Mouse (Mus musculus): ENCODE results near the gene Tenm4. TPM values are rescaled to one million over a fixed set of nuclear protein-coding genes. Genes with fewer than 3 reads are reported as not detected.

Tenm4 gene
- polyA plus RNA-seq, 1 experiment from 2014 or later: 4.6 TPM

DNA sequence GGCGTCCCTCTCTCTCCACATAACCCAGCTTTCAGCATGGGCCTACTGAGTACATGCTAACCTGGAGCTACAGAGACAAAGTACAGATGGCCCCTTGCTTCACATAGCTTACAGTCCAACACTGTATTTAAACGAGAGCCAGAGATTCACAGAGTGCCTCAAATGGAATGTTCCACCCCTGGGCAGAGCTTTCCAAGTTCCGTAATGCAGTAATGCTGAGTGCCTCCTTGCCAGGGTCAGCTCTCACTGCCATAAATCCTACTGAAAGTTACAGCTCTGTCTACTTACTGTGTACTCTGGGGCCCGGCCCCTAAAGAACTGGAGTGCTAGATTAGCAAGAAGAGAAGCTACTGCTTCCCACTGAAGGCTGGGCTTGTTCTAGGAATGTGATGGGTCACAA is 23.6 kb upstream of the Tenm4 start:
- no peaks in the 10 kb centered on the region for H3K9me3 ChIP-seq (ENCODE audit: control insufficient read depth)
- WGBS: 50% methylated on average over 4 of the region's 4 CpGs
- H3K4me1 ChIP-seq (replicated peaks; ENCODE audit: control insufficient read depth, insufficient read depth, low read length): no peaks in the 10 kb centered on the region
- H3K9ac ChIP-seq (ENCODE audit: low read depth, low read length): no peak overlapping the region
- H3K4me2 ChIP-seq (replicated peaks; ENCODE audit: low read depth): no peak overlapping the region
- 0 out of 2 replicates have a peak, but pooled peaks have one; percentile 16 for ATAC-seq
- H3K4me3 ChIP-seq (ENCODE audit: low read depth, low read length): no peak overlapping the region
- no peak for TF ChIP-seq CTCF (IDR thresholded peaks at IDR 0.05; ENCODE audit: low read depth)
- no peaks in the 10 kb centered on the region for H3K36me3 ChIP-seq (ENCODE audit: control insufficient read depth, insufficient read depth)
- H3K27ac ChIP-seq (ENCODE audit: low read depth, low read length): no peak overlapping the region
- no peaks in the 10 kb centered on the region for H3K27me3 ChIP-seq (replicated peaks; ENCODE audit: control insufficient read depth, insufficient read depth, low read length)

GRCm38 (mm10) chr7:96148191-96148590 is 22.9 kb upstream of the Tenm4 start:
- H3K4me2 ChIP-seq (replicated peaks; ENCODE audit: low read depth): no peak overlapping the region
- ATAC-seq: no peak
- WGBS: 84% methylated on average over 4 of the region's 4 CpGs
- H3K9ac ChIP-seq (ENCODE audit: low read depth, low read length): no peak overlapping the region
- no peak overlapping the region for H3K4me3 ChIP-seq (ENCODE audit: low read depth, low read length)
- H3K9me3 ChIP-seq (ENCODE audit: control insufficient read depth): no peaks in the 10 kb centered on the region
- no peak for TF ChIP-seq CTCF (IDR thresholded peaks at IDR 0.05; ENCODE audit: low read depth)
- no peaks in the 10 kb centered on the region for H3K36me3 ChIP-seq (ENCODE audit: control insufficient read depth, insufficient read depth)
- no peaks in the 10 kb centered on the region for H3K27me3 ChIP-seq (replicated peaks; ENCODE audit: control insufficient read depth, insufficient read depth, low read length)
- H3K4me1 ChIP-seq (replicated peaks; ENCODE audit: control insufficient read depth, insufficient read depth, low read length): no peaks in the 10 kb centered on the region
- no peak overlapping the region for H3K27ac ChIP-seq (ENCODE audit: low read depth, low read length)

- H3K27ac ChIP-seq (ENCODE audit: low read depth, low read length): no peak overlapping the region
- no peak for ATAC-seq
- peak; percentile 72 for TF ChIP-seq CTCF (IDR thresholded peaks at IDR 0.05; ENCODE audit: low read depth)
- WGBS: 50% methylated on average over 3 of the region's 3 CpGs
- H3K9me3 ChIP-seq (ENCODE audit: control insufficient read depth): no peaks in the 10 kb centered on the region
- H3K4me1 ChIP-seq (replicated peaks; ENCODE audit: control insufficient read depth, insufficient read depth, low read length): no peaks in the 10 kb centered on the region
- H3K36me3 ChIP-seq (ENCODE audit: control insufficient read depth, insufficient read depth): no peaks in the 10 kb centered on the region
- no peaks in the 10 kb centered on the region for H3K27me3 ChIP-seq (replicated peaks; ENCODE audit: control insufficient read depth, insufficient read depth, low read length)
- no peak overlapping the region for H3K4me3 ChIP-seq (ENCODE audit: low read depth, low read length)
- no peak overlapping the region for H3K4me2 ChIP-seq (replicated peaks; ENCODE audit: low read depth)
- H3K9ac ChIP-seq (ENCODE audit: low read depth, low read length): no peak overlapping the region
Observed at GRCm38 (mm10) chr7:96151277-96151676, 19.8 kb upstream of the Tenm4 start.

GRCm38 (mm10) chr7:96151961-96152360 is 19.1 kb upstream of the Tenm4 start:
- Histone ChIP-seq H3K27me3 (replicated peaks; ENCODE audit: control insufficient read depth, insufficient read depth, low read length) (no peaks in the 10 kb centered on the region), H3K4me3 (ENCODE audit: low read depth, low read length) (no peak overlapping the region), H3K27ac (ENCODE audit: low read depth, low read length) (no peak overlapping the region), H3K9me3 (ENCODE audit: control insufficient read depth) (no peaks in the 10 kb centered on the region), H3K4me2 (replicated peaks; ENCODE audit: low read depth) (no peak overlapping the region), H3K9ac (ENCODE audit: low read depth, low read length) (no peak overlapping the region), H3K36me3 (ENCODE audit: control insufficient read depth, insufficient read depth) (no peaks in the 10 kb centered on the region), H3K4me1 (replicated peaks; ENCODE audit: control insufficient read depth, insufficient read depth, low read length) (no peaks in the 10 kb centered on the region)
- no peak for TF ChIP-seq CTCF (IDR thresholded peaks at IDR 0.05; ENCODE audit: low read depth)
- no peak for ATAC-seq
- 50% methylated on average over 5 of the region's 5 CpGs for WGBS

GRCm38 (mm10) chr7:96152431-96152830 is 18.6 kb upstream of the Tenm4 start:
- WGBS: 36% methylated on average over 4 of the region's 4 CpGs
- no peaks in the 10 kb centered on the region for H3K4me1 ChIP-seq (replicated peaks; ENCODE audit: control insufficient read depth, insufficient read depth, low read length)
- H3K36me3 ChIP-seq (ENCODE audit: control insufficient read depth, insufficient read depth): no peaks in the 10 kb centered on the region
- no peaks in the 10 kb centered on the region for H3K9me3 ChIP-seq (ENCODE audit: control insufficient read depth)
- TF ChIP-seq CTCF (IDR thresholded peaks at IDR 0.05; ENCODE audit: low read depth): no peak
- no peaks in the 10 kb centered on the region for H3K27me3 ChIP-seq (replicated peaks; ENCODE audit: control insufficient read depth, insufficient read depth, low read length)
- H3K9ac ChIP-seq (ENCODE audit: low read depth, low read length): no peak overlapping the region
- H3K4me3 ChIP-seq (ENCODE audit: low read depth, low read length): peak overlapping the region; percentile 27; the same call in 1 of the 2 replicates
- peak overlapping the region; percentile 62; the same call in 1 of the 2 replicates for H3K4me2 ChIP-seq (replicated peaks; ENCODE audit: low read depth)
- H3K27ac ChIP-seq (ENCODE audit: low read depth, low read length): no peak overlapping the region
- ATAC-seq: no peak

DNA sequence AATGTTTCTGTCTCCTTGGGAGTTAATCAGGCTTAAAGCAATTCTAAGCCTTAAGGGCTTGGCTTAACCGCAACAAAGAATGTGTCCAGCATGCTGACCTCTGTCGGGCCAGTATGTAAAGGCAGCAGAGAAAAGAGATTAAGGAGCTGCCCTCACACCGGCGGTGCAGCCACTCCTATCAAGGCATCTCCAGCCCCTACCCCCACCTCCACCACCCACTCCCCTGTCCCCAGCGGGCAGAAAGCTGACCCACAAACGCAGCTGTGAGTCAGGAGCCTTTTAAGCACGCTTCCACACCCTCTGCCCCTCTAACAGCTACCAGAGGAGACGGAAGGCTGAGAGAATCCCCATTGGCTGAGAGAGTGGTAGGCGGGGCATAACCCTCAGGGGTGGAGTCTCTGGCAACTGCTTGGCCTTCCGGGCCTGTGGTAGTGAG is 18.1 kb upstream of the Tenm4 start:
- Histone ChIP-seq H3K4me1 (replicated peaks; ENCODE audit: control insufficient read depth, insufficient read depth, low read length) (no peaks in the 10 kb centered on the region), H3K36me3 (ENCODE audit: control insufficient read depth, insufficient read depth) (no peaks in the 10 kb centered on the region), H3K27ac (ENCODE audit: low read depth, low read length) (no peak overlapping the region), H3K9ac (ENCODE audit: low read depth, low read length) (no peak overlapping the region), H3K9me3 (ENCODE audit: control insufficient read depth) (no peaks in the 10 kb centered on the region), H3K4me3 (ENCODE audit: low read depth, low read length) (peak overlapping the region; percentile 27), H3K27me3 (replicated peaks; ENCODE audit: control insufficient read depth, insufficient read depth, low read length) (no peaks in the 10 kb centered on the region), H3K4me2 (replicated peaks; ENCODE audit: low read depth) (peak overlapping the region; percentile 62)
- WGBS: 4% methylated on average over 10 of the region's 10 CpGs
- peak; percentile 55 for TF ChIP-seq CTCF (IDR thresholded peaks at IDR 0.05; ENCODE audit: low read depth)
- ATAC-seq: peak; percentile 69; the same call in 1 of the 2 replicates

GRCm38 (mm10) chr7:96154025-96154424 is 17.0 kb upstream of the Tenm4 start:
- Histone ChIP-seq H3K27me3 (replicated peaks; ENCODE audit: control insufficient read depth, insufficient read depth, low read length) (no peaks in the 10 kb centered on the region), H3K4me1 (replicated peaks; ENCODE audit: control insufficient read depth, insufficient read depth, low read length) (no peaks in the 10 kb centered on the region), H3K36me3 (ENCODE audit: control insufficient read depth, insufficient read depth) (no peaks in the 10 kb centered on the region), H3K4me3 (ENCODE audit: low read depth, low read length) (no peak overlapping the region), H3K27ac (ENCODE audit: low read depth, low read length) (no peak overlapping the region), H3K9me3 (ENCODE audit: control insufficient read depth) (no peaks in the 10 kb centered on the region), H3K4me2 (replicated peaks; ENCODE audit: low read depth) (no peak overlapping the region), H3K9ac (ENCODE audit: low read depth, low read length) (no peak overlapping the region)
- 68% methylated on average over 3 of the region's 3 CpGs for WGBS
- no peak for ATAC-seq
- no peak for TF ChIP-seq CTCF (IDR thresholded peaks at IDR 0.05; ENCODE audit: low read depth)
